Mouse (Mus musculus): ENCODE measurements around the gene 4430402I18Rik. TPM values are rescaled to one million over a fixed set of nuclear protein-coding genes. Genes with fewer than 3 reads are reported as not detected.

4430402I18Rik gene
- total RNA-seq, 2 experiments from 2014 or later = 7.4 to 7.9 TPM

- intact Hi-C loops (cut with DNase I) = no loop called here
- no peak for DNase-seq (ENCODE audit: extremely low spot score in 1 of 2, low spot score in 2 of 2)
- Histone ChIP-seq H3K27ac (no peak overlapping the region), H3K4me3 (no peak overlapping the region)
- TF ChIP-seq CTCF (IDR thresholded peaks at IDR 0.05) = no peak
These were observed 115.6 kb downstream of the 4430402I18Rik start for GRCm38 (mm10) chr19:28852001-28852400.

GRCm38 (mm10) chr19:28850510-28850909 is 117.1 kb downstream of the 4430402I18Rik start:
- intact Hi-C loops (cut with DNase I) = no loop called here
- no peak for DNase-seq (ENCODE audit: extremely low spot score in 1 of 2, low spot score in 2 of 2)
- H3K27ac ChIP-seq = no peak overlapping the region
- TF ChIP-seq CTCF (IDR thresholded peaks at IDR 0.05) = no peak
- H3K4me3 ChIP-seq = no peak overlapping the region

GRCm38 (mm10) chr19:28844946-28845710 is 122.5 kb downstream of the 4430402I18Rik start:
- intact Hi-C loops (cut with DNase I) = no loop called here
- peak in 1 of 2 experiments; percentile 37 for DNase-seq (ENCODE audit: extremely low spot score in 1 of 2, low spot score in 2 of 2)
- Histone ChIP-seq H3K4me3 (no peak overlapping the region), H3K27ac (no peak overlapping the region)
- TF ChIP-seq CTCF (IDR thresholded peaks at IDR 0.05) = no peak; the same call in 1 of the 2 replicates

Other genes starting within 250 kb of the 4430402I18Rik start
- 100 to 1,000 TPM; 111 to 112 TPM for gene Slc1a1, start 132.8 kb downstream of the 4430402I18Rik start, total RNA-seq (2021)
- gene Plpp6, start 3.8 kb downstream of the 4430402I18Rik start, total RNA-seq (2021) = 10 to 100 TPM; 57.4 to 58.1 TPM
- gene Cdc37l1, start 22.6 kb upstream of the 4430402I18Rik start, total RNA-seq (2021) = 100 to 1,000 TPM; 106 to 110 TPM
- 10 to 100 TPM; 51.8 to 56.1 TPM for gene Ak3, start 80.2 kb upstream of the 4430402I18Rik start, total RNA-seq (2021)
- gene Rcl1, start 133.6 kb upstream of the 4430402I18Rik start, total RNA-seq (2021) = 10 to 100 TPM; 15.5 to 15.7 TPM